Mouse (Mus musculus) stomach, postnatal 0 days (tissue): Measurements from ENCODE around the gene Ctsc. TPM values are rescaled to one million over a fixed set of nuclear protein-coding genes. Genes with fewer than 3 reads are reported as not detected.

ENCODE experiments used
- ATAC-seq: fragments of 200-750 bp; cut with Nextera tagmentation; 2 replicates; pipeline ENCODE4 v1.8.0; 2017; ENCODE audit not compliant: low FRiP score, low TSS enrichment
- DNase-seq: peaks from one replicate; pipeline ENCODE4 v3.0.0-alpha.2; 2016; ENCODE audit warnings: low spot score
- H3K27ac ChIP-seq: fragments of 300-500 bp; sonication (generic); replicated peaks from 2 replicates; pipeline ENCODE4 v1.5.1; 2014; ENCODE audit warnings: mild to moderate bottlenecking, control low read depth
- H3K27me3 ChIP-seq: fragments of 300-500 bp; sonication (generic); 2 replicates; pipeline ENCODE4 v1.6.1; 2014; ENCODE audit warnings: low read length; ENCODE audit not compliant: control insufficient read depth, insufficient read depth
- H3K36me3 ChIP-seq: fragments of 300-500 bp; sonication (generic); 2 replicates; pipeline ENCODE4 v1.6.1; 2014; ENCODE audit warnings: low read length, mixed read lengths; ENCODE audit not compliant: control insufficient read depth, insufficient read depth
- H3K4me1 ChIP-seq: fragments of 300-500 bp; sonication (generic); replicated peaks from 2 replicates; pipeline ENCODE4 v1.6.1; 2014; ENCODE audit warnings: antibody characterized with exemption; ENCODE audit not compliant: control insufficient read depth, insufficient read depth
- H3K4me2 ChIP-seq: fragments of 300-500 bp; sonication (generic); replicated peaks from 2 replicates; pipeline ENCODE4 v1.6.1; 2014; ENCODE audit warnings: low read depth, mild to moderate bottlenecking, control low read depth, moderate library complexity
- H3K4me3 ChIP-seq: fragments of 300-500 bp; sonication (generic); 2 replicates; pipeline ENCODE4 v1.5.1; 2014; ENCODE audit warnings: low read depth, low read length, control low read depth
- H3K9ac ChIP-seq: fragments of 300-500 bp; sonication (generic); 2 replicates; pipeline ENCODE4 v1.6.1; 2014; ENCODE audit warnings: mild to moderate bottlenecking, low read length, control low read depth, mixed read lengths
- H3K9me3 ChIP-seq: fragments of 300-500 bp; sonication (generic); 2 replicates; pipeline ENCODE4 v1.6.1; 2016; ENCODE audit warnings: low read length; ENCODE audit not compliant: control insufficient read depth
- CTCF ChIP-seq: IDR thresholded peaks from 2 replicates; pipeline ENCODE4 v1.5.1; 2016; ENCODE audit warnings: antibody characterized with exemption, low read depth, mild to moderate bottlenecking, moderate library complexity
- EP300 ChIP-seq: optimal IDR thresholded peaks from 2 replicates; pipeline ENCODE3; 2016; ENCODE audit warnings: antibody characterized with exemption
- WGBS: fragments of 180-500 bp; shearing (Covaris S2); extraction: QIAGEN DNeasy Blood & Tissue Kit; methylation state at CpG from one replicate; pipeline ENCODE4 v1.1.7; 2014; 5-methylcytosine and 5-hydroxymethylcytosine counted together
- polyA plus RNA-seq: library from polyadenylated mRNA; unstranded; fragments of >200 nt; fragmentation: Nextera tagmentation; extraction: Ambion mirVana; gene quantifications from 2 replicates; pipeline ENCODE4 v1.2.1, GENCODE M21; 2015

Ctsc gene
- polyA plus RNA-seq, 1 experiment from 2014 or later = 65.8 TPM

GRCm38 (mm10) chr7:88310398-88311180 is 32.7 kb downstream of the Ctsc start:
- Histone ChIP-seq H3K36me3 (no peaks in the 10 kb centered on the region), H3K27ac (no peak overlapping the region), H3K4me1 (no peaks in the 10 kb centered on the region), H3K4me3 (no peak overlapping the region), H3K27me3 (no peaks in the 10 kb centered on the region), H3K9ac (no peak overlapping the region), H3K9me3 (no peaks in the 10 kb centered on the region), H3K4me2 (no peak overlapping the region)
- no peak for TF ChIP-seq CTCF
- no peak for TF ChIP-seq EP300
- WGBS = 79% methylated on average over 3 of the region's 3 CpGs
- ATAC-seq (no peak), DNase-seq (no peak)

GRCm38 (mm10) chr7:88316408-88316807 is 38.5 kb downstream of the Ctsc start:
- Histone ChIP-seq H3K27me3 (no peaks in the 10 kb centered on the region), H3K9me3 (no peaks in the 10 kb centered on the region), H3K27ac (no peak overlapping the region), H3K36me3 (no peaks in the 10 kb centered on the region), H3K4me2 (no peak overlapping the region), H3K4me1 (no peaks in the 10 kb centered on the region), H3K9ac (no peak overlapping the region), H3K4me3 (no peak overlapping the region)
- no peak for ATAC-seq
- TF ChIP-seq EP300 (no peak), CTCF (no peak)
- DNase-seq = no peak
- 47% methylated on average over 3 of the region's 3 CpGs for WGBS

DNA sequence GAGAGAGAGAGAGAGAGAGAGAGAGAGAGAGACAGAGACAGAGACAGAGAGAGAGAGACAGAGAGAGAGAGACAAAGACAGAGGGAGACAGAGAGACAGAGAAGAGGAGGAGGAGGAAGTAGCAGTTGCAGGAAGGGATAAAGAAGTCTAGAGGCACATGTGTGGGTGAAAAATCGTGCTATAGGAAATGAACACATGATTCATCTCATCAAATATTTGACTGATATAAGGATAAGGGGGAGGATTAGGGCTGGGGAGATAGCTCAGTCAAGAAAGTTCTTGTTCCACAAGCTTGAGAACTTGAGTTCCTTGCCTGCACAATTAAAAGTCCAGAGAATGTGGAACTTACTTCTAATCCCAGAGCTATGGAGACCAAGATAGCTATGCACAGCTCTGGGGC is 40.6 kb downstream of the Ctsc start:
- Histone ChIP-seq H3K4me3 (no peak overlapping the region), H3K27me3 (no peaks in the 10 kb centered on the region), H3K9ac (no peak overlapping the region), H3K4me2 (no peak overlapping the region), H3K9me3 (no peaks in the 10 kb centered on the region), H3K36me3 (no peaks in the 10 kb centered on the region), H3K4me1 (no peaks in the 10 kb centered on the region), H3K27ac (0 out of 2 replicates have a peak overlapping the region, but pooled peaks have one; percentile 46)
- TF ChIP-seq EP300 (no peak), CTCF (no peak)
- ATAC-seq (no peak; the same call in 1 of the 2 replicates), DNase-seq (no peak)
- 17% methylated on average over 1 of the region's 1 CpGs for WGBS

DNA sequence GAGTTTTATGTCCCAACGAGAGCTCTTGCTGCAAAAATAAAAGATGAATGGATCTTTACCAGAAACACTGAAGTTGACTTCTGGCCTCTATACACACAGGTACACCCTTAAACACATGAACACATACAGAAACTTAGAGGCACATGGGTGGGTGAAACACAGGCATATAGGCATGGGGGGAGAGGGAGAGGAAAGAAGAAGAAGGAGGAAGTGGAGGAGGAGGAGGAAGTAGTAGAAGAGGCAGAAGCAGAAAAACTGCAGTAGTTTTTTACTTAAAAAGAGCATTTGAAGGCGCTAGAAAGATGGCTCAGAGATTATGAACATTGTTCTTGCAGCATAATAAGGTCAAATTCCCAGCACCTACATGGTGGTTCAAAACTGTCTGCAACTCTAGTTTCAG is 41.0 kb downstream of the Ctsc start:
- Histone ChIP-seq H3K4me1 (no peaks in the 10 kb centered on the region), H3K4me2 (no peak overlapping the region), H3K9me3 (no peaks in the 10 kb centered on the region), H3K9ac (no peak overlapping the region), H3K27me3 (no peaks in the 10 kb centered on the region), H3K36me3 (no peaks in the 10 kb centered on the region), H3K4me3 (no peak overlapping the region), H3K27ac (0 out of 2 replicates have a peak overlapping the region, but pooled peaks have one; percentile 46)
- no peak for DNase-seq
- ATAC-seq = no peak
- WGBS = 80% methylated on average over 2 of the region's 2 CpGs
- TF ChIP-seq EP300 = no peak
- no peak for TF ChIP-seq CTCF

DNA sequence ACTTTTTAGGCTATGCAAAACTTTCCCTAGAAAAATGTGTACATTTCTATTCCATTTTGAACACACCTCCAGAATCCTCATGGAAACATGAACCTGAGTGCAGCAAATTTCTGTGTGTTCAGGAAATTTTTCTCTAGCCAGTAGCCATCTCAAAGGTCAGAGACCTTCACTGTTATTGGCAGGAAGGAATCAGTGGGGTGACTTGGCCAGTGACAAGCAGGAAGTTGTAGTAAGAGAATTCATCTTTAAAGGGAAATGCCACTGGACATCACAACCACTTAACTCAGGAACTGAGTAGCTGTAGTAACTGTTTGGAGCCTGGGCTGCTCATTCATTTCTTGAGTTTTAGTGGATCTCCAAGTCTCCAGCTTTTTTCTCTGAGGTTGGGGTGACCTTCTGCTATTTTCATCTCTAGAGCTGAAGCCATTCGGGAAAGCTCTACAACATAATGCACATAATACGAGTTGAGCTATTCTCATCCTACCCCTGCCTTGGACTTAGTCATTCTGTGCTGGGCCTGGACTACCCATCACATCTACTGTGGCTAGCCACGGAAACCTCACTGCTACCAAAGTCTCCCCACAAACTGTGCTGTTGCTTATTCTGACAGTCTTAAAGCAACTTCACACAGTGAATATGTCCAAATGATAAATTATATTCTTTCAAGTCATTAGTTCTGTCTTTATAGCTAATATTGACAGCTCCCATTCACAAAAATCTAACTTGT is 41.7 kb downstream of the Ctsc start:
- no peak for DNase-seq
- H3K4me2 ChIP-seq = no peak overlapping the region
- no peak for ATAC-seq
- TF ChIP-seq CTCF (no peak), EP300 (no peak)
- no peak overlapping the region for H3K4me3 ChIP-seq
- H3K27ac ChIP-seq = no peak overlapping the region
- no peak overlapping the region for H3K9ac ChIP-seq
- no peaks in the 10 kb centered on the region for H3K4me1 ChIP-seq
- H3K36me3 ChIP-seq = no peaks in the 10 kb centered on the region
- no peaks in the 10 kb centered on the region for H3K9me3 ChIP-seq
- 87% methylated on average over 3 of the region's 3 CpGs for WGBS
- no peaks in the 10 kb centered on the region for H3K27me3 ChIP-seq

- no peak overlapping the region for H3K27ac ChIP-seq
- H3K36me3 ChIP-seq = no peaks in the 10 kb centered on the region
- no peak overlapping the region for H3K9ac ChIP-seq
- H3K9me3 ChIP-seq = no peaks in the 10 kb centered on the region
- 26% methylated on average over 12 of the region's 12 CpGs for WGBS
- 0 out of 2 replicates have a peak overlapping the region, but pooled peaks have one; percentile 12 for H3K4me2 ChIP-seq
- no peaks in the 10 kb centered on the region for H3K4me1 ChIP-seq
- ATAC-seq (peak; percentile 74; the same call in 1 of the 2 replicates), DNase-seq (peak; percentile 51)
- no peak overlapping the region for H3K4me3 ChIP-seq
- no peaks in the 10 kb centered on the region for H3K27me3 ChIP-seq
- TF ChIP-seq EP300 = no peak
- no peak for TF ChIP-seq CTCF
Observed at GRCm38 (mm10) chr7:88320628-88321336, 42.9 kb downstream of the Ctsc start.
